Mouse (Mus musculus) CH12.LX (cell line): Measurements from ENCODE around the gene Tma16. TPM values are rescaled to one million over a fixed set of nuclear protein-coding genes. Genes with fewer than 3 reads are reported as not detected.

Source experiments
- DNase-seq: peaks from one replicate; pipeline ENCODE4 v3.0.0-alpha.2; 2013; ENCODE audit errors: extremely low read depth
- H3K27ac ChIP-seq: 2 replicates; pipeline ENCODE4 v1.5.1; 2012; ENCODE audit warnings: low read depth, mild to moderate bottlenecking, control low read depth, moderate library complexity; ENCODE audit not compliant: insufficient read depth
- H3K27me3 ChIP-seq: replicated peaks from 2 replicates; pipeline ENCODE3; 2012; ENCODE audit warnings: inconsistent platforms
- H3K36me3 ChIP-seq, 2 experiments: replicated peaks in 1 of 2; 2 replicates each; pipeline versions ENCODE3 to v1.6.1; 2012; ENCODE audit warnings: inconsistent platforms in 1 of 2, low read length in 1 of 2, mild to moderate bottlenecking in 1 of 2, mixed read lengths in 1 of 2, moderate library complexity in 1 of 2; ENCODE audit not compliant: control insufficient read depth in 1 of 2, insufficient read depth in 1 of 2
- H3K4me1 ChIP-seq, 2 experiments: 2 replicates each; pipeline ENCODE4 v1.6.1; 2012; ENCODE audit warnings: inconsistent platforms in 1 of 2, moderate library complexity in 1 of 2; ENCODE audit not compliant: insufficient read depth in 2 of 2, control insufficient read depth in 1 of 2
- H3K4me2 ChIP-seq: 2 replicates; pipeline ENCODE4 v1.6.1; 2012; ENCODE audit warnings: low read depth, mild to moderate bottlenecking, control low read depth; ENCODE audit not compliant: poor library complexity, insufficient read depth, severe bottlenecking
- H3K4me3 ChIP-seq, 3 experiments: fragments of 150-350 bp in 1 of 3; sonication (generic) in 1 of 3; replicated peaks in 1 of 3; 2 replicates each; pipeline versions ENCODE3 to v1.5.1; 2011 to 2012; ENCODE audit warnings: low read depth in 2 of 3, low read length in 2 of 3, mild to moderate bottlenecking in 2 of 3, moderate library complexity in 2 of 3, control low read depth in 1 of 3, improper control_type of control experiment in 1 of 3, inconsistent platforms in 1 of 3, mixed read lengths in 1 of 3; ENCODE audit not compliant: poor library complexity in 1 of 3
- H3K79me2 ChIP-seq: replicated peaks from 2 replicates; pipeline ENCODE4 v1.6.1; 2012; ENCODE audit warnings: mild to moderate bottlenecking, moderate library complexity; ENCODE audit not compliant: control insufficient read depth, poor library complexity, insufficient read depth, severe bottlenecking; ENCODE audit errors: extremely low read depth
- H3K9ac ChIP-seq: 2 replicates; pipeline ENCODE4 v1.6.1; 2012; ENCODE audit warnings: low read depth, mild to moderate bottlenecking, control low read depth, moderate library complexity; ENCODE audit not compliant: insufficient read depth
- H3K9me3 ChIP-seq: replicated peaks from 2 replicates; pipeline ENCODE3; 2012; ENCODE audit warnings: low read length, inconsistent platforms, mixed read lengths
- BHLHE40 ChIP-seq: IDR thresholded peaks from 2 replicates; pipeline ENCODE4 v1.6.1; 2011; ENCODE audit warnings: mild to moderate bottlenecking, low read depth, low read length, improper control_type of control experiment
- CHD1 ChIP-seq: IDR thresholded peaks from 2 replicates; pipeline ENCODE4 v1.6.1; 2012; ENCODE audit warnings: low read depth, low read length, improper control_type of control experiment, inconsistent platforms
- CHD2 ChIP-seq: IDR thresholded peaks from 2 replicates; pipeline ENCODE4 v1.6.1; 2011; ENCODE audit warnings: low read length, improper control_type of control experiment
- CTCF ChIP-seq, 2 experiments: IDR thresholded peaks in 1 of 2; conservative IDR thresholded peaks in 1 of 2; 2 replicates each; pipeline ENCODE4 v1.5.1; 2011 to 2012; ENCODE audit warnings: low read depth in 2 of 2, low read length in 2 of 2, improper control_type of control experiment in 1 of 2, inconsistent platforms in 1 of 2, mild to moderate bottlenecking in 1 of 2, moderate library complexity in 1 of 2
- E2F4 ChIP-seq: IDR thresholded peaks from 2 replicates; pipeline ENCODE4 v1.6.1; 2011; ENCODE audit warnings: low read depth, low read length, improper control_type of control experiment; ENCODE audit not compliant: insufficient replicate concordance
- ELF1 ChIP-seq: IDR thresholded peaks from 2 replicates; pipeline ENCODE4 v1.6.1; 2014; ENCODE audit warnings: low read depth, mild to moderate bottlenecking, inconsistent platforms, low read length, improper control_type of control experiment
- EP300 ChIP-seq: IDR thresholded peaks from 2 replicates; pipeline ENCODE4 v1.6.1; 2011; ENCODE audit warnings: low read length, improper control_type of control experiment
- ETS1 ChIP-seq: conservative IDR thresholded peaks from 2 replicates; pipeline ENCODE4 v1.6.1; 2012; ENCODE audit warnings: low read depth, mild to moderate bottlenecking, inconsistent platforms, low read length, improper control_type of control experiment, moderate library complexity
- GABPA ChIP-seq: IDR thresholded peaks from 2 replicates; pipeline ENCODE4 v1.6.1; 2012; ENCODE audit warnings: low read depth, low read length, improper control_type of control experiment, inconsistent platforms; ENCODE audit not compliant: insufficient replicate concordance
- HCFC1 ChIP-seq: IDR thresholded peaks from 2 replicates; pipeline ENCODE4 v1.6.1; 2012; ENCODE audit warnings: low read depth, mild to moderate bottlenecking, inconsistent platforms, low read length, improper control_type of control experiment
- IRF4 ChIP-seq: IDR thresholded peaks from 2 replicates; pipeline ENCODE4 v1.6.1; 2014; ENCODE audit warnings: low read depth, mild to moderate bottlenecking, inconsistent platforms, low read length, improper control_type of control experiment
- JUN ChIP-seq: IDR thresholded peaks from 2 replicates; pipeline ENCODE4 v1.6.1; 2011; ENCODE audit warnings: low read depth, mild to moderate bottlenecking, low read length, improper control_type of control experiment, moderate library complexity; ENCODE audit not compliant: insufficient read depth
- JUND ChIP-seq: conservative IDR thresholded peaks from 2 replicates; pipeline ENCODE4 v1.6.1; 2011; ENCODE audit warnings: low read depth, low read length, improper control_type of control experiment
- KAT2A ChIP-seq: IDR thresholded peaks from 2 replicates; pipeline ENCODE4 v1.6.1; 2012; ENCODE audit warnings: low read length, improper control_type of control experiment, inconsistent platforms; ENCODE audit not compliant: insufficient replicate concordance
- MAFK ChIP-seq: IDR thresholded peaks from 2 replicates; pipeline ENCODE4 v1.6.1; 2011; ENCODE audit warnings: low read length, improper control_type of control experiment; ENCODE audit not compliant: insufficient replicate concordance
- MAX ChIP-seq: IDR thresholded peaks from 2 replicates; pipeline ENCODE4 v1.6.1; 2011; ENCODE audit warnings: low read length, improper control_type of control experiment
- MAZ ChIP-seq: IDR thresholded peaks from 2 replicates; pipeline ENCODE4 v1.6.1; 2012; ENCODE audit warnings: low read depth, mild to moderate bottlenecking, inconsistent platforms, low read length, improper control_type of control experiment, moderate library complexity
- MEF2A ChIP-seq: IDR thresholded peaks from 2 replicates; pipeline ENCODE4 v1.6.1; 2014; ENCODE audit warnings: low read depth, mild to moderate bottlenecking, inconsistent platforms, low read length, improper control_type of control experiment, borderline replicate concordance
- MXI1 ChIP-seq: IDR thresholded peaks from 2 replicates; pipeline ENCODE4 v1.6.1; 2011; ENCODE audit warnings: mild to moderate bottlenecking, low read depth, low read length, improper control_type of control experiment
- MYC ChIP-seq: IDR thresholded peaks from 2 replicates; pipeline ENCODE4 v1.6.1; 2011; ENCODE audit warnings: low read depth, mild to moderate bottlenecking, improper control_type of control experiment, low read length
- NELFE ChIP-seq: IDR thresholded peaks from 2 replicates; pipeline ENCODE4 v1.6.1; 2011; ENCODE audit warnings: low read depth, low read length, improper control_type of control experiment
- NRF1 ChIP-seq: IDR thresholded peaks from 2 replicates; pipeline ENCODE4 v1.6.1; 2014; ENCODE audit warnings: low read depth, mild to moderate bottlenecking, inconsistent platforms, low read length, improper control_type of control experiment, moderate library complexity
- PAX5 ChIP-seq: IDR thresholded peaks from 2 replicates; pipeline ENCODE4 v1.6.1; 2012; ENCODE audit warnings: low read length, inconsistent platforms, mixed read lengths
- POLR2A ChIP-seq: IDR thresholded peaks from 2 replicates; pipeline ENCODE4 v1.6.1; 2011; ENCODE audit warnings: low read depth, mild to moderate bottlenecking, improper control_type of control experiment, low read length
- POLR2AphosphoS2 ChIP-seq: IDR thresholded peaks from 2 replicates; pipeline ENCODE4 v1.6.1; 2011; ENCODE audit warnings: low read depth, low read length, improper control_type of control experiment
- RAD21 ChIP-seq: IDR thresholded peaks from 2 replicates; pipeline ENCODE4 v1.6.1; 2011; ENCODE audit warnings: low read depth, mild to moderate bottlenecking, low read length, improper control_type of control experiment, moderate library complexity
- RCOR1 ChIP-seq: conservative IDR thresholded peaks from 2 replicates; pipeline ENCODE4 v1.6.1; 2012; ENCODE audit warnings: low read depth, mild to moderate bottlenecking, inconsistent platforms, low read length, improper control_type of control experiment
- SIN3A ChIP-seq: IDR thresholded peaks from 2 replicates; pipeline ENCODE4 v1.6.1; 2012; ENCODE audit warnings: low read length, improper control_type of control experiment, inconsistent platforms
- SMC3 ChIP-seq: IDR thresholded peaks from 2 replicates; pipeline ENCODE4 v1.6.1; 2011; ENCODE audit warnings: low read depth, low read length, improper control_type of control experiment
- TBP ChIP-seq: conservative IDR thresholded peaks from 2 replicates; pipeline ENCODE4 v1.6.1; 2011; ENCODE audit warnings: low read depth, low read length, improper control_type of control experiment
- TCF12 ChIP-seq: IDR thresholded peaks from 2 replicates; pipeline ENCODE4 v1.6.1; 2014; ENCODE audit warnings: low read depth, mild to moderate bottlenecking, inconsistent platforms, low read length, improper control_type of control experiment
- UBTF ChIP-seq: IDR thresholded peaks from 2 replicates; pipeline ENCODE4 v1.6.1; 2012; ENCODE audit warnings: low read depth, mild to moderate bottlenecking, inconsistent platforms, low read length, improper control_type of control experiment, moderate library complexity
- USF1 ChIP-seq: IDR thresholded peaks from 2 replicates; pipeline ENCODE4 v1.6.1; 2014; ENCODE audit warnings: low read depth, mild to moderate bottlenecking, inconsistent platforms, low read length, improper control_type of control experiment
- USF2 ChIP-seq: conservative IDR thresholded peaks from 2 replicates; pipeline ENCODE4 v1.6.1; 2011; ENCODE audit warnings: low read depth, low read length, improper control_type of control experiment
- ZC3H11A ChIP-seq: IDR thresholded peaks from 2 replicates; pipeline ENCODE4 v1.6.1; 2012; ENCODE audit warnings: low read depth, mild to moderate bottlenecking, inconsistent platforms, low read length, improper control_type of control experiment
- ZKSCAN1 ChIP-seq: IDR thresholded peaks from 2 replicates; pipeline ENCODE4 v1.6.1; 2012; ENCODE audit warnings: low read depth, inconsistent platforms, low read length, improper control_type of control experiment, borderline replicate concordance
- ZMIZ1 ChIP-seq: IDR thresholded peaks from 2 replicates; pipeline ENCODE4 v1.6.1; 2012; ENCODE audit warnings: low read depth, mild to moderate bottlenecking, inconsistent platforms, low read length, improper control_type of control experiment
- ZNF384 ChIP-seq: IDR thresholded peaks from 2 replicates; pipeline ENCODE4 v1.6.1; 2012; ENCODE audit warnings: low read depth, low read length, improper control_type of control experiment, inconsistent platforms
- dilution Hi-C: fragments of 300-500 bp; cut with MboI; formaldehyde crosslinking; loops from 2 replicates; pipeline ENCODE4 v1.14.3; 2020; ENCODE audit warnings: low sequenced_read_pairs; ENCODE audit not compliant: extremely low pct_unique_long_range_greater_than_20kb, extremely low pct_ligation_motif_present
- in situ Hi-C: fragments of 300-500 bp; cut with MboI; formaldehyde crosslinking; loops from 3 replicates; pipeline ENCODE4 v1.14.3; 2019; ENCODE audit warnings: low sequenced_read_pairs, low pct_ligation_motif_present, low pct_unique_long_range_greater_than_20kb, mixed read lengths
- polyA plus RNA-seq: library from polyadenylated mRNA; unstranded; fragments of >175 nt; gene quantifications from 2 replicates; pipeline ENCODE4 v1.2.1, GENCODE M21; 2012; ENCODE audit warnings: low read depth; ENCODE audit not compliant: insufficient read length
- total RNA-seq, 2 experiments: library from RNA; depleted of rRNA; stranded (reverse); fragments of 300-350 nt in 1 of 2; fragments of >200 nt in 1 of 2; gene quantifications; 2 replicates each; pipeline ENCODE4 v1.2.3; 2012 to 2014

Tma16 gene
- total RNA-seq (2012; rRNA removed) (13.7 and 19.9 TPM in 2 replicates), total RNA-seq (2014; rRNA removed) (36.0 and 43.5 TPM in 2 replicates), polyA plus RNA-seq (36.5 TPM in 2 replicates)

- Histone ChIP-seq H3K36me3 (peaks cover 18 to 28% of the 10 kb centered on the region in 2 experiments), H3K27me3 (no peaks in the 10 kb centered on the region), H3K9ac (peak within 1 kb of the TSS; percentile 92), H3K4me2 (peak within 1 kb of the TSS; percentile 86), H3K4me1 (peaks cover 0 to 21% of the 10 kb centered on the region in 2 experiments; a peak in 2 of 4 replicates), H3K4me3 (peak within 1 kb of the TSS; percentile 65 to 93 (median 82)), H3K79me2 (peaks cover 31% of the 10 kb centered on the region), H3K27ac (no peak within 1 kb of the TSS), H3K9me3 (no peaks in the 10 kb centered on the region)
- peak; percentile 88 for DNase-seq
- in situ Hi-C loops (no loop called here), dilution Hi-C loops (no loop called here)
- TF ChIP-seq POLR2A (peak; percentile 80), TCF12 (peak; percentile 95), IRF4 (peak; percentile 65; the same call in 1 of the 2 replicates), ZMIZ1 (peak; percentile 77; the same call in 1 of the 2 replicates), PAX5 (no peak), JUN (no peak), ZNF384 (peak; percentile 46), MAZ (peak; percentile 45; the same call in 1 of the 2 replicates), SIN3A (peak; percentile 100), USF1 (peak; percentile 54), TBP (peak; percentile 90), NELFE (peak; percentile 84), RAD21 (no peak), MXI1 (peak; percentile 100), ZC3H11A (no peak), CTCF (conservative IDR thresholded peaks at IDR 0.05 in 1 of 2, IDR thresholded peaks at IDR 0.05 in 1 of 2; ENCODE audit: low read depth in 2 of 2, low read length in 2 of 2) (no peak), E2F4 (peak; percentile 80; the same call in 1 of the 2 replicates), GABPA (peak; percentile 52; the same call in 1 of the 2 replicates), ZKSCAN1 (no peak), NRF1 (peak; percentile 53), CHD1 (no peak; the same call in 1 of the 2 replicates), EP300 (no peak), ETS1 (0 out of 2 replicates have a peak, but pooled peaks have one; percentile 10), POLR2AphosphoS2 (peak; percentile 56; the same call in 1 of the 2 replicates), UBTF (0 out of 2 replicates have a peak, but pooled peaks have one; percentile 66), MAX (peak; percentile 99), ELF1 (peak; percentile 79), MYC (peak; percentile 99), CHD2 (peak; percentile 54; the same call in 1 of the 2 replicates), USF2 (no peak), MAFK (no peak), JUND (no peak), KAT2A (peak; percentile 94; the same call in 1 of the 2 replicates), BHLHE40 (peak; percentile 57), RCOR1 (no peak), MEF2A (peak; percentile 66; the same call in 1 of the 2 replicates), HCFC1 (peak; percentile 97), SMC3 (no peak)
Observed at GRCm38 (mm10) chr8:66486084-66486763, at the start of gene Tma16. Tma16 (minus strand) TSS chr8:66486530.
